Mouse (Mus musculus) bone marrow macrophage, adult 2 months (primary cell): ENCODE data around the gene Ccnjl. TPM values are rescaled to one million over a fixed set of nuclear protein-coding genes. Genes with fewer than 3 reads are reported as not detected.

Experiments used
- H3K27ac ChIP-seq: 2 replicates; pipeline ENCODE4 v1.5.1; 2012; ENCODE audit warnings: low read depth, low read length; ENCODE audit not compliant: insufficient read depth
- H3K4me1 ChIP-seq: 2 replicates; pipeline ENCODE4 v1.6.1; 2012; ENCODE audit warnings: low read length; ENCODE audit not compliant: control insufficient read depth, insufficient read depth
- H3K4me3 ChIP-seq: 2 replicates; pipeline ENCODE4 v1.5.1; 2012; ENCODE audit warnings: mild to moderate bottlenecking, low read length, moderate library complexity; ENCODE audit not compliant: insufficient read depth
- CTCF ChIP-seq: IDR thresholded peaks from 2 replicates; pipeline ENCODE4 v1.5.1; 2012; ENCODE audit warnings: low read depth, mild to moderate bottlenecking, low read length, moderate library complexity
- POLR2A ChIP-seq: IDR thresholded peaks from 2 replicates; pipeline ENCODE4 v1.6.1; 2012; ENCODE audit warnings: mild to moderate bottlenecking, low read depth, low read length, borderline replicate concordance
- polyA plus RNA-seq: library from polyadenylated mRNA; stranded (reverse); fragments of >200 nt; gene quantifications from 2 replicates; pipeline ENCODE4 v1.2.4, GENCODE M21; 2012; ENCODE audit not compliant: missing spikeins, insufficient read depth, insufficient read length

The Ccnjl gene
- polyA plus RNA-seq, 1 experiment = not detected

GRCm38 (mm10) chr11:43518086-43518485, 10.5 kb upstream of the Ccnjl start:
- Histone ChIP-seq H3K27ac (no peak overlapping the region), H3K4me3 (no peak overlapping the region), H3K4me1 (no peaks in the 10 kb centered on the region)
- TF ChIP-seq POLR2A (no peak), CTCF (no peak)

GRCm38 (mm10) chr11:43518821-43519220, 9.8 kb upstream of the Ccnjl start:
- no peak for TF ChIP-seq CTCF
- no peak for TF ChIP-seq POLR2A
- H3K4me1 ChIP-seq = no peaks in the 10 kb centered on the region
- no peak overlapping the region for H3K27ac ChIP-seq
- no peak overlapping the region for H3K4me3 ChIP-seq

DNA sequence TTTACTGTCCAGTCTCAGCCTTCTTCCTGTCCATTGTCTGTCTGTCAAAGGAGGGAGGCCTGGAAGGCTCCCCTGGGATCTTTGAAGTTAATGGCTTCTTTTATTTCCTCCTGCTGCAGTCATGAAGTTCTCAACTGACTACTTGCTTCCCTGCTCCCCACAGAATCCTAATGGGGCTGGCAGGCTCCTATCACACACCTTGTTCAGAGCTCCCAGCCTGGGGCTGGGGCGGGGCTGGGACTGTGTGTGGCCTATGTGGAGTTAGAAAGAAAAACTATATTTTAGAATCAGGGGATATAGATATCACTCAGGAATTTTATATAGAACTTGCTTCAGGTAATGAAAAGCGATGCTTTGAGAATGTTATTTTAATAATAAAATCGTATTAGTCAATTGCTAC, 8.1 kb upstream of the Ccnjl start:
- TF ChIP-seq CTCF = no peak
- no peak for TF ChIP-seq POLR2A
- H3K4me3 ChIP-seq = no peak overlapping the region
- no peaks in the 10 kb centered on the region for H3K4me1 ChIP-seq
- no peak overlapping the region for H3K27ac ChIP-seq

GRCm38 (mm10) chr11:43528078-43528682, 404 bp upstream of the Ccnjl start:
- Histone ChIP-seq H3K4me3 (peak overlapping the region; percentile 52), H3K4me1 (no peaks in the 10 kb centered on the region), H3K27ac (no peak overlapping the region)
- TF ChIP-seq CTCF (no peak), POLR2A (no peak)

DNA sequence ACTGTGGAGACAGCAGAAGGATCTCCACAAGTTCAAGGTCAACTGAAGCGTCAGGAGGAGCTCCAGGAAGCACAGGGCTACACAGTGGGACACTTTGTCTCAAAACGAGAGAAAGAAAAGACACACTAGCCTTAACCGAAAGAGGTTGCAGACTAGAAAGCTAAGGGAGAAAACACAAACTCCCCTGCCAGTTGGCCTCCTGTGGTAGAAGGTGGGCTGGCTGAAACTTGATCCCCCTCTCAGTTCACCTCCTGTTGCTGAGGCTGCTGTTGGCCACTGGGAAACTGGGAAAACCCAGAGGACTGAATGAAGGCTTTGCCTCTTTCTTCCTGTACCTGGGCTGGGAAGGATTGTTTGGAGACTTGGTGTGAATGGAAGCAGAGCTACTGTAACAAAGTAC, 1.5 kb downstream of the Ccnjl start:
- H3K4me3 ChIP-seq = no peak overlapping the region
- TF ChIP-seq CTCF = no peak
- TF ChIP-seq POLR2A = no peak
- H3K27ac ChIP-seq = no peak overlapping the region
- H3K4me1 ChIP-seq = no peaks in the 10 kb centered on the region

DNA sequence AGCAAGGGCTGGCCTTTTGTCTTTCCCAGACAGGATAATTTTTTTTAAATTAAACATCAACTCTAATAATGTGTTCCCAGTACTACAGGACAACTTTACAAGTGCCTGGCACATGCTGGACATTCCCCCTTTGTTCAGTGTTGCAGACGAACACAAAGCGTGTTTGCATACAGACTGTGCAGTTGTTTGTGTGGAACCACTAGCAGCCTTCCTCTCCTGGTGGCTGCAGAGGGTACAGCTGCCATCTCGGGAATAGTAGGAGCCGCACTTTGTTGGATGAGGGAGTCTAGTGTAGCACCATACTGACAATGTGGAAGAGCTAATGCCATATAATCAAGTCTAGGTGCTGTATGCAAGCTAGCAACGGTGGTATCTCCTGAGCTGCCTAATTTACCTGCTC, 3.0 kb downstream of the Ccnjl start:
- H3K4me3 ChIP-seq = no peak overlapping the region
- no peak overlapping the region for H3K27ac ChIP-seq
- H3K4me1 ChIP-seq = no peaks in the 10 kb centered on the region
- TF ChIP-seq CTCF (no peak), POLR2A (no peak)

DNA sequence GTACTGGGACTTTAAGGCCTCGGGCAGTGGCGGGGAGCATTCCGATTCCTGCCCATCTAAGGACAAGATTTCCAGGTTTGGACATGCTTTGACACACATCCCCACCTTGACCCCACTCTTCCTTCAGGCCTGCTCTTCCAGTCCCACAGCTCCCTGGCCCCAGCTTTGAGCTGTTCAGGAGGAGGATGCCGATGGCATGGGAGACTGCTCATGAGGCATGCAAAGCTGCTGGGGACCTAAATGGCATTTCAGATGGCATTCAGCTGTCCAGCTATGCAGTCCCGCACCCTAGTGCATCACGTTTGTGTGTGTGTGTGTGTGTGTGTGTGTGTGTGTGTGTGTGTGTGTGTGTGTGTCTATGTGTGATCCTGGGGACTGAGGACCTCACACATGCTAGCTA, 8.5 kb downstream of the Ccnjl start:
- Histone ChIP-seq H3K4me3 (no peak overlapping the region), H3K4me1 (no peaks in the 10 kb centered on the region), H3K27ac (no peak overlapping the region)
- TF ChIP-seq POLR2A = no peak
- no peak for TF ChIP-seq CTCF

GRCm38 (mm10) chr11:43539863-43540262, 11.3 kb downstream of the Ccnjl start:
- Histone ChIP-seq H3K4me3 (no peak overlapping the region), H3K27ac (no peak overlapping the region), H3K4me1 (0 out of 2 replicates have a peak, but pooled peaks cover 3% of the 10 kb centered on the region)
- TF ChIP-seq POLR2A = no peak
- no peak for TF ChIP-seq CTCF

GRCm38 (mm10) chr11:43543711-43544466, 15.3 kb downstream of the Ccnjl start:
- TF ChIP-seq CTCF = no peak
- no peak for TF ChIP-seq POLR2A
- H3K27ac ChIP-seq = no peak overlapping the region
- H3K4me3 ChIP-seq = no peak overlapping the region
- H3K4me1 ChIP-seq = 0 out of 2 replicates have a peak, but pooled peaks cover 3% of the 10 kb centered on the region

- Histone ChIP-seq H3K27ac (no peak overlapping the region), H3K4me1 (0 out of 2 replicates have a peak, but pooled peaks cover 3% of the 10 kb centered on the region), H3K4me3 (no peak overlapping the region)
- no peak for TF ChIP-seq POLR2A
Measured at GRCm38 (mm10) chr11:43544819-43545218, 16.2 kb downstream of the Ccnjl start.
